Mouse (Mus musculus) spleen, adult 2 months (tissue): ENCODE data around the gene Rbfox1. TPM values are rescaled to one million over a fixed set of nuclear protein-coding genes. Genes with fewer than 3 reads are reported as not detected.

Source experiments
- DNase-seq, 2 experiments: peaks; one replicate each; pipeline versions ENCODE4 v3.0.0 to v3.0.0-alpha.2; 2012 to 2021; ENCODE audit warnings: low spot score in 2 of 2, low read depth in 1 of 2
- H3K27ac ChIP-seq: fragments of 200-500 bp; 2 replicates; pipeline ENCODE4 v1.5.1; 2012; ENCODE audit warnings: low read length, inconsistent platforms; ENCODE audit not compliant: insufficient read depth
- H3K27me3 ChIP-seq: fragments of 200-500 bp; 2 replicates; pipeline ENCODE4 v1.6.1; 2012; ENCODE audit warnings: mild to moderate bottlenecking, moderate library complexity, low read length, inconsistent platforms; ENCODE audit not compliant: control insufficient read depth, insufficient read depth
- H3K36me3 ChIP-seq: fragments of 200-500 bp; 2 replicates; pipeline ENCODE4 v1.6.1; 2012; ENCODE audit warnings: mild to moderate bottlenecking, low read length, inconsistent platforms; ENCODE audit not compliant: control insufficient read depth, insufficient read depth
- H3K4me1 ChIP-seq: fragments of 200-500 bp; 2 replicates; pipeline ENCODE4 v1.6.1; 2011; ENCODE audit warnings: inconsistent platforms; ENCODE audit not compliant: control insufficient read depth, insufficient read depth, insufficient read length
- H3K4me3 ChIP-seq: fragments of 200-500 bp; 2 replicates; pipeline ENCODE4 v1.5.1; 2011; ENCODE audit warnings: mild to moderate bottlenecking, inconsistent platforms; ENCODE audit not compliant: insufficient read depth, insufficient read length; ENCODE audit errors: extremely low read depth
- CTCF ChIP-seq: fragments of 200-500 bp; IDR thresholded peaks from 2 replicates; pipeline ENCODE4 v1.5.1; 2011; ENCODE audit warnings: mild to moderate bottlenecking, inconsistent platforms; ENCODE audit not compliant: insufficient read depth, insufficient read length, insufficient replicate concordance; ENCODE audit errors: extremely low read depth
- POLR2A ChIP-seq: fragments of 200-500 bp; IDR thresholded peaks from 2 replicates; pipeline ENCODE4 v1.6.1; 2011; ENCODE audit warnings: low read depth, low read length, inconsistent platforms
- WGBS: fragments of 180-500 bp; shearing (Covaris S2); methylation state at CpG from one replicate; pipeline ENCODE4 v1.1.7; 2018; 5-methylcytosine and 5-hydroxymethylcytosine counted together
- polyA plus RNA-seq: library from polyadenylated mRNA; depleted of rRNA; stranded (reverse); fragments of >200 nt; gene quantifications from 2 replicates; pipeline ENCODE4 v1.2.3, GENCODE M21; 2012

Rbfox1 gene
- polyA plus RNA-seq, 1 experiment: 1.0 TPM

DNA sequence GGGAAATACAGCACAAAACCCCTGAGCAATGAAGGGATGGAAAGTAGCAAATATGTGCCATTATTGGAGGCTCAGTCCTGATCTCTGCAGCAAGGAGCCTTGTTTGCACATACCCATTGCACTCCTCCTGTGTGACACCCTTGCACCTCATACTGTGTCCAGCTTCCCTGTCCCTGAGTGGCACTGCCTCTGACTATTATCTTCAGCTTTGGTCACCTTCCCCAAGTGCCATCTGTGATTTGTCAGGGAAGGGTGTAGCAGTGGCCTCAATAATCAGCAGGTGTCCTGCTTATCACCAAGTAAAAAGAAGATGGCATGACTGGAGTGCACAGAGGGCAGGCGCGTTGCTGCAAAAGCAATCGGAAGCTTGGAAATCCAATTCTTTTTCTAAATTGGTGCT is 1119.4 kb downstream of the Rbfox1 start:
- no peak overlapping the region for H3K4me3 ChIP-seq
- no peaks in the 10 kb centered on the region for H3K4me1 ChIP-seq
- WGBS: 95% methylated on average over 3 of the region's 3 CpGs
- no peaks in the 10 kb centered on the region for H3K36me3 ChIP-seq
- H3K27me3 ChIP-seq: no peaks in the 10 kb centered on the region
- H3K27ac ChIP-seq: no peak overlapping the region
- TF ChIP-seq POLR2A (no peak), CTCF (no peak)
- no peak for DNase-seq

DNA sequence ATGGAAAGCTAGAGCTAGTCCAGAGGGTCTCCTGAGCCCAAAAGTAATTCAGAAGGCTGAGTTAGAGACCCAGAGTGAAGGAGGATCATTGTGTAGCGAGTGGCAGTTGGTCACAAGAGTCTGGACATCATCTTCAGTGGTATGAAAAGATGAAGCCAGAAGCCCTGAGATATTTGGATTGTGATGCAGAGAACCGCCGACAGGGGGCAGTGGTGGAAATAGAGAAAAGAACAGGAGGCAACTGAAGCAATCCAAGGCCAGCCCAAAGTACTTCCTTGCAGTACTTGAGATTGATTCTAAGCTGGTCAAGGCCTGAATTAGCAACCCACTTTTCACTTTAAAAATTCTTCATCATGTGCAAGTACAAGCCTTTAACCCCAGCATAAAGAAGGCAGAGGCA is 1120.3 kb downstream of the Rbfox1 start:
- 22% methylated on average over 3 of the region's 3 CpGs for WGBS
- H3K27ac ChIP-seq: no peak overlapping the region
- TF ChIP-seq CTCF: no peak
- TF ChIP-seq POLR2A: no peak
- no peak for DNase-seq
- H3K4me1 ChIP-seq: no peaks in the 10 kb centered on the region
- H3K36me3 ChIP-seq: no peaks in the 10 kb centered on the region
- H3K27me3 ChIP-seq: no peaks in the 10 kb centered on the region
- H3K4me3 ChIP-seq: no peak overlapping the region

GRCm38 (mm10) chr16:7017310-7017709 is 1132.2 kb downstream of the Rbfox1 start:
- TF ChIP-seq POLR2A (no peak), CTCF (no peak)
- Histone ChIP-seq H3K27ac (no peak overlapping the region), H3K4me1 (no peaks in the 10 kb centered on the region), H3K27me3 (no peaks in the 10 kb centered on the region), H3K36me3 (no peaks in the 10 kb centered on the region), H3K4me3 (no peak overlapping the region)
- 76% methylated on average over 7 of the region's 7 CpGs for WGBS
- no peak for DNase-seq

DNA sequence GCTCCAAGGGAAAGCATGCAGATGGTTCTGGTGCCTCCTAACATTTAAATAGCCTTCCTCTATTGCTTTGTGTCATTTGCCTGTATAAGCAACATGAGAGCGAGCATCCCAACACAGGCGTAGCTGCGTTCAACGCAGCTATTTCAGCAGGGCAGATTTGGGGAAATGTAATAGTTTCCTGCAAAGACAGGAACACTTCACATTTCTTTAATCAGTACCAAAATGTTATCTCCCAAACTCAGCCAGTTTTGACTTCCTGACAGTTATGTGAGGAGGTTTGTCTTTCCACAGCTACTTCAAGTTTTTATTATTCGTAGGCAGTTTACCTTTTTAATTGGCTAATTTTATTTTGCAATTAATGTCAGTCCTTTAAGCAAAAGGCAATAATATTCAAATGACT is 1149.1 kb downstream of the Rbfox1 start:
- Histone ChIP-seq H3K27me3 (0 out of 2 replicates have a peak, but pooled peaks cover 2% of the 10 kb centered on the region), H3K36me3 (no peaks in the 10 kb centered on the region), H3K4me1 (no peaks in the 10 kb centered on the region), H3K4me3 (no peak overlapping the region), H3K27ac (no peak overlapping the region)
- TF ChIP-seq CTCF: no peak
- TF ChIP-seq POLR2A: no peak
- DNase-seq: no peak
- WGBS: 29% methylated on average over 5 of the region's 5 CpGs

DNA sequence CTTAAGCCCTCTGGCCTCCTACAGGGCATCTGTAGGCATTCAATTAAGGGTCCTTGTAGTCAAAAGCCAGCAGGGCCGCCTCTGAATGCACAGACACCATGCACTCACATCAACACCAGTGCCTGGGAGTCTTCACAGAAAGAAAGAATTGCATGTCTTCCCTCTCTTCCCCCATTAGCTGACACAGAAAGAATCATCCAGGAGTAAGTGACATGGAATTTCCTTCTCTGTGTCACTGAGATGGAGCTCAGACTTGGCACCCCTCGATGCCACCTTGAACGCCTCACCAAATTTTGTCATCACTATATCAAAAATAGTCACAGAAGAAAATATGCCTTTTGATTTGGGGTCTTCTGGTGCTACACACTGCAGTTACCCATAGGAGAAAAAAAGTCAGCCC is 1151.4 kb downstream of the Rbfox1 start:
- Histone ChIP-seq H3K27ac (no peak overlapping the region), H3K27me3 (0 out of 2 replicates have a peak, but pooled peaks cover 2% of the 10 kb centered on the region), H3K36me3 (no peaks in the 10 kb centered on the region), H3K4me3 (no peak overlapping the region), H3K4me1 (no peaks in the 10 kb centered on the region)
- 84% methylated on average over 3 of the region's 3 CpGs for WGBS
- DNase-seq: no peak
- TF ChIP-seq POLR2A: no peak
- no peak for TF ChIP-seq CTCF

- TF ChIP-seq CTCF (no peak), POLR2A (no peak)
- no peak overlapping the region for H3K4me3 ChIP-seq
- no peaks in the 10 kb centered on the region for H3K36me3 ChIP-seq
- H3K4me1 ChIP-seq: no peaks in the 10 kb centered on the region
- WGBS: 64% methylated on average over 8 of the region's 8 CpGs
- H3K27me3 ChIP-seq: 0 out of 2 replicates have a peak, but pooled peaks cover 2% of the 10 kb centered on the region
- no peak for DNase-seq
- no peak overlapping the region for H3K27ac ChIP-seq
Observed at GRCm38 (mm10) chr16:7036988-7037387, 1151.8 kb downstream of the Rbfox1 start.

GRCm38 (mm10) chr16:7038639-7039260 is 1153.6 kb downstream of the Rbfox1 start:
- DNase-seq: no peak
- TF ChIP-seq POLR2A: no peak
- TF ChIP-seq CTCF: no peak
- H3K36me3 ChIP-seq: no peaks in the 10 kb centered on the region
- H3K27ac ChIP-seq: no peak overlapping the region
- H3K27me3 ChIP-seq: 0 out of 2 replicates have a peak, but pooled peaks cover 2% of the 10 kb centered on the region
- H3K4me1 ChIP-seq: no peaks in the 10 kb centered on the region
- 8% methylated on average over 18 of the region's 18 CpGs for WGBS
- no peak overlapping the region for H3K4me3 ChIP-seq
